Mouse (Mus musculus) layer of hippocampus, postnatal 25 days (tissue): Measurements from ENCODE around the gene Fam222b. TPM values are rescaled to one million over a fixed set of nuclear protein-coding genes. Genes with fewer than 3 reads are reported as not detected.

ENCODE experiments used
- DNase-seq, 2 experiments: peaks; one replicate each; pipeline ENCODE4 v3.0.0; 2022; ENCODE audit warnings: mixed read lengths in 2 of 2, low spot score in 1 of 2; ENCODE audit errors: extremely low spot score in 1 of 2
- microRNA-seq, 2 experiments: library from miRNA; unstranded; fragments of <30 nt; microRNA quantifications; one replicate each; pipeline ENCODE4 v1.2.0; 2021
- total RNA-seq, 2 experiments: library from RNA; stranded (reverse); gene quantifications; 2 replicates each; pipeline ENCODE4 v1.2.3; 2021

Fam222b gene
- total RNA-seq, 2 experiments from 2014 or later, result 27.6 to 33.4 TPM

- no peak for DNase-seq
These were observed 107.9 kb downstream of the Fam222b start for GRCm38 (mm10) chr11:78202372-78202771.

- DNase-seq, result no peak
These were observed 109.8 kb downstream of the Fam222b start for GRCm38 (mm10) chr11:78204287-78204686.

DNA sequence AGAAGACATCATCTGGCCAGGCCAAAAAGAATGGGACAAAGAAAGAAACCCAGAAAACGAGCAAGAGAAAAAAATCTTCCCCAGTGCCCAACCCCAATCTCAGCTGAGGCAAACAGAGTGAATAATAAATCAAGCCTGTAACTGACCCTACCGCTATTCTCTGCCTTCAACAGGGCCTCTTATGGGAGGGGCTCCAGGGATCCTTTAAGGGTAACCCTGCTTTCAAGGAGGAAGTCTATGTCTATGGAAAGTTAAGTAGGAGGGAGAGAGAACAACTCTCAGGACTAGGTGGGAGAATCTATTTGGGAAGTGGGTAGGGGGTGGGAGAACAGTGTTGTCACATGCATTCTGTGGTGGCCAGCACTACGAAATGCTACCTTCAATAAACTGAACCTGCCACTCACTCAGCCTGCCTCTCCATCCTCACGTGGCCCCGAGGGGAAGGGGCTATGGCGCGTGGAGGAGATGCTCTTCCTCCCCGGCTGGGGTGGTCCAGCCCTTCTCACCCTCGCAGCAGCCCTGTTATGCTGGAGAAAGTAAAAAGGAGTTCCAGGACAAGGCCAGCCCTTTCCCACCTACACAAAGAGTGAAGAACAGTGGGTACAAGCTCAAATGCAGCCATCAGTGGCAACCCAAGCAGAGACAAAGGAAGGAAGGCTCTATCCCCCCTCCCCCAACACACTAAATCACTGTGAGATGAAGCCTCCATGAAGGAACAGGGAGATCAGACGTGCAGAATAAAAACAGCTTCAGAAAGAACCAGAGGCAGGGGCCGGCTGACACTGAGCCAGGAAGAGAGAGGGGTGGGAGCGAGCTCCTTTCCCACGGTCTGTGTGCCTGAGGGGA lies 111.1 kb downstream of the Fam222b start:
- DNase-seq, result no peak

Small RNA genes within 50 kb of the gene (microRNA-seq; reads per million reads assigned to microRNA genes)
- gene Mir144 (8.1 to 27.1 reads per million in 2 experiments), gene Mir451a (0 reads per million in 2 experiments), gene Mir451b (0 reads per million in 2 experiments), gene Mir7653 (1.00 to 2.4 reads per million in 2 experiments)

Other genes starting within 250 kb of the Fam222b start
- gene Pipox, start 200.6 kb upstream of the Fam222b start, total RNA-seq, result 1 to 10 TPM; 1.5 to 1.8 TPM
- 100 to 1,000 TPM; 162 to 174 TPM for gene Sez6, start 163.9 kb upstream of the Fam222b start, total RNA-seq
- 10 to 100 TPM; 42.5 to 58.5 TPM for gene Phf12, start 111.9 kb upstream of the Fam222b start, total RNA-seq
- gene Dhrs13, start 62.4 kb upstream of the Fam222b start, total RNA-seq, result 1 to 10 TPM; 6.9 to 7.4 TPM
- gene Flot2, start 56.7 kb upstream of the Fam222b start, total RNA-seq, result 10 to 100 TPM; 74.4 to 81.6 TPM
- gene Eral1, start 14.3 kb upstream of the Fam222b start, total RNA-seq, result 10 to 100 TPM; 18.6 to 21.1 TPM
- 10 to 100 TPM; 16.1 to 19.9 TPM for gene Traf4, start 70.9 kb downstream of the Fam222b start, total RNA-seq
- 1 to 10 TPM; 3.1 to 3.3 TPM for gene Nek8, start 82.0 kb downstream of the Fam222b start, total RNA-seq
- 10 to 100 TPM; 23.8 to 29.7 TPM for gene Tlcd1, start 82.1 kb downstream of the Fam222b start, total RNA-seq
- gene Rpl23a, start 88.9 kb downstream of the Fam222b start, total RNA-seq, result 100 to 1,000 TPM; 678 to 771 TPM
- gene Rab34, start 93.8 kb downstream of the Fam222b start, total RNA-seq, result 10 to 100 TPM; 26.1 to 37.3 TPM
- gene Proca1, start 98.7 kb downstream of the Fam222b start, total RNA-seq, result 1 to 10 TPM; 5.0 to 5.4 TPM
- gene Sdf2, start 151.1 kb downstream of the Fam222b start, total RNA-seq, result 10 to 100 TPM; 61.1 to 69.4 TPM
- 100 to 1,000 TPM; 110 to 123 TPM for gene Supt6, start 151.3 kb downstream of the Fam222b start, total RNA-seq
- 100 to 1,000 TPM; 193 to 209 TPM for gene 2610507B11Rik, start 167.1 kb downstream of the Fam222b start, total RNA-seq
- gene BC030499, start 196.2 kb downstream of the Fam222b start, total RNA-seq, result 1 to 10 TPM; 4.0 to 5.6 TPM
- gene Spag5, start 206.9 kb downstream of the Fam222b start, total RNA-seq, result 1 to 10 TPM; 4.2 to 4.6 TPM
- gene Aldoc, start 228.3 kb downstream of the Fam222b start, total RNA-seq, result 100 to 1,000 TPM; 852 to 862 TPM
- 10 to 100 TPM; 62.2 to 65.8 TPM for gene Pigs, start 233.8 kb downstream of the Fam222b start, total RNA-seq
- gene Unc119, start 248.8 kb downstream of the Fam222b start, total RNA-seq, result 10 to 100 TPM; 29.6 to 32.5 TPM